Mouse (Mus musculus): ENCODE data around the gene Agk. TPM values are rescaled to one million over a fixed set of nuclear protein-coding genes. Genes with fewer than 3 reads are reported as not detected.
A peak's percentile ranks its signal among the peaks of the same experiment; 100 is the strongest.

Gene Agk
- polyA plus RNA-seq, 1 experiment from 2014 or later: 33.9 TPM

- H3K9me3 ChIP-seq: no peaks in the 10 kb centered on the region
- H3K4me1 ChIP-seq: peaks cover 9% of the 10 kb centered on the region; the same call in 1 of the 2 replicates
- no peak overlapping the region for H3K4me3 ChIP-seq
- H3K27me3 ChIP-seq (replicated peaks): peaks cover 11% of the 10 kb centered on the region
- no peak for ATAC-seq (ENCODE audit: extremely low read depth, insufficient number of reproducible peaks, low FRiP score, low TSS enrichment)
- WGBS: 62% methylated on average over 4 of the region's 4 CpGs
- no peak overlapping the region for H3K9ac ChIP-seq
- no peak overlapping the region for H3K4me2 ChIP-seq
- no peaks in the 10 kb centered on the region for H3K36me3 ChIP-seq
- H3K27ac ChIP-seq (replicated peaks): no peak overlapping the region
These were observed 106.4 kb downstream of the Agk start for GRCm38 (mm10) chr6:40431356-40431755.

- H3K4me2 ChIP-seq: no peak overlapping the region
- no peaks in the 10 kb centered on the region for H3K9me3 ChIP-seq
- H3K9ac ChIP-seq: no peak overlapping the region
- peaks cover 11% of the 10 kb centered on the region for H3K27me3 ChIP-seq (replicated peaks)
- H3K4me3 ChIP-seq: no peak overlapping the region
- peaks cover 10% of the 10 kb centered on the region; the same call in 1 of the 2 replicates for H3K4me1 ChIP-seq
- H3K36me3 ChIP-seq: no peaks in the 10 kb centered on the region
- no peak overlapping the region for H3K27ac ChIP-seq (replicated peaks)
- no peak for ATAC-seq (ENCODE audit: extremely low read depth, insufficient number of reproducible peaks, low FRiP score, low TSS enrichment)
These were observed 106.8 kb downstream of the Agk start for GRCm38 (mm10) chr6:40431812-40432211.

GRCm38 (mm10) chr6:40432346-40433275, 107.6 kb downstream of the Agk start:
- H3K27ac ChIP-seq (replicated peaks): no peak overlapping the region
- H3K4me3 ChIP-seq: no peak overlapping the region
- H3K4me2 ChIP-seq: no peak overlapping the region
- peaks cover 17% of the 10 kb centered on the region for H3K27me3 ChIP-seq (replicated peaks)
- no peaks in the 10 kb centered on the region for H3K36me3 ChIP-seq
- no peak for ATAC-seq (ENCODE audit: extremely low read depth, insufficient number of reproducible peaks, low FRiP score, low TSS enrichment)
- H3K9ac ChIP-seq: no peak overlapping the region
- 80% methylated on average over 17 of the region's 17 CpGs for WGBS
- H3K4me1 ChIP-seq: peaks cover 10% of the 10 kb centered on the region; the same call in 1 of the 2 replicates
- H3K9me3 ChIP-seq: no peaks in the 10 kb centered on the region

- Histone ChIP-seq H3K4me1 (peaks cover 10% of the 10 kb centered on the region; the same call in 1 of the 2 replicates), H3K27ac (replicated peaks) (no peak overlapping the region), H3K4me3 (peak overlapping the region; percentile 86), H3K9ac (peak overlapping the region; percentile 90), H3K36me3 (no peaks in the 10 kb centered on the region), H3K27me3 (replicated peaks) (peaks cover 30% of the 10 kb centered on the region), H3K9me3 (no peaks in the 10 kb centered on the region), H3K4me2 (peak overlapping the region; percentile 87)
- WGBS: 16% methylated on average over 7 of the region's 7 CpGs
- ATAC-seq (ENCODE audit: extremely low read depth, insufficient number of reproducible peaks, low FRiP score, low TSS enrichment): no peak
These were observed 109.7 kb downstream of the Agk start for GRCm38 (mm10) chr6:40434697-40435096.

GRCm38 (mm10) chr6:40435151-40436046, 110.4 kb downstream of the Agk start:
- Histone ChIP-seq H3K36me3 (no peaks in the 10 kb centered on the region), H3K27me3 (replicated peaks) (peaks cover 37% of the 10 kb centered on the region), H3K9ac (peak overlapping the region; percentile 90), H3K27ac (replicated peaks) (peak overlapping the region; percentile 32; the same call in 1 of the 2 replicates), H3K4me1 (peaks cover 10% of the 10 kb centered on the region; the same call in 1 of the 2 replicates), H3K4me2 (peak overlapping the region; percentile 87), H3K4me3 (peak overlapping the region; percentile 86), H3K9me3 (no peaks in the 10 kb centered on the region)
- peak; percentile 23; the same call in 1 of the 2 replicates for ATAC-seq (ENCODE audit: extremely low read depth, insufficient number of reproducible peaks, low FRiP score, low TSS enrichment)
- under 1% methylated on average over 69 of the region's 72 CpGs for WGBS

- under 1% methylated on average over 38 of the region's 38 CpGs for WGBS
- H3K4me3 ChIP-seq: peak within 1 kb of the TSS; percentile 86
- H3K9me3 ChIP-seq: no peaks in the 10 kb centered on the region
- H3K36me3 ChIP-seq: no peaks in the 10 kb centered on the region
- peak within 1 kb of the TSS; percentile 90 for H3K9ac ChIP-seq
- peak within 1 kb of the TSS; percentile 87 for H3K4me2 ChIP-seq
- peak within 1 kb of the TSS; percentile 32; the same call in 1 of the 2 replicates for H3K27ac ChIP-seq (replicated peaks)
- ATAC-seq (ENCODE audit: extremely low read depth, insufficient number of reproducible peaks, low FRiP score, low TSS enrichment): peak; percentile 84
- H3K4me1 ChIP-seq: peaks cover 10% of the 10 kb centered on the region; the same call in 1 of the 2 replicates
- peaks cover 43% of the 10 kb centered on the region for H3K27me3 ChIP-seq (replicated peaks)
These were observed 111.1 kb downstream of the Agk start, which contains the start of gene E330009J07Rik for GRCm38 (mm10) chr6:40436047-40436483. TSS of gene E330009J07Rik (minus strand) at chr6:40436135.

- no peak within 1 kb of the TSS for H3K9ac ChIP-seq
- H3K9me3 ChIP-seq: no peaks in the 10 kb centered on the region
- H3K4me2 ChIP-seq: no peak within 1 kb of the TSS
- 63% methylated on average over 5 of the region's 5 CpGs for WGBS
- H3K4me3 ChIP-seq: no peak within 1 kb of the TSS
- no peak within 1 kb of the TSS for H3K27ac ChIP-seq (replicated peaks)
- peaks cover 10% of the 10 kb centered on the region; the same call in 1 of the 2 replicates for H3K4me1 ChIP-seq
- ATAC-seq (ENCODE audit: extremely low read depth, insufficient number of reproducible peaks, low FRiP score, low TSS enrichment): no peak
- no peaks in the 10 kb centered on the region for H3K36me3 ChIP-seq
- H3K27me3 ChIP-seq (replicated peaks): peaks cover 52% of the 10 kb centered on the region
These were observed 114.0 kb downstream of the Agk start, which contains the start of gene Wee2 for GRCm38 (mm10) chr6:40438936-40439335. TSS of gene Wee2 (plus strand) at chr6:40439088.

GRCm38 (mm10) chr6:40439731-40440130, 114.8 kb downstream of the Agk start:
- no peak for ATAC-seq (ENCODE audit: extremely low read depth, insufficient number of reproducible peaks, low FRiP score, low TSS enrichment)
- Histone ChIP-seq H3K4me2 (no peak overlapping the region), H3K9me3 (no peaks in the 10 kb centered on the region), H3K36me3 (no peaks in the 10 kb centered on the region), H3K27ac (replicated peaks) (no peak overlapping the region), H3K27me3 (replicated peaks) (peaks cover 47% of the 10 kb centered on the region), H3K4me1 (peaks cover 7% of the 10 kb centered on the region; the same call in 1 of the 2 replicates), H3K9ac (no peak overlapping the region), H3K4me3 (no peak overlapping the region)
- 27% methylated on average over 12 of the region's 12 CpGs for WGBS

GRCm38 (mm10) chr6:40441276-40441675, 116.3 kb downstream of the Agk start:
- Histone ChIP-seq H3K27ac (replicated peaks) (no peak overlapping the region), H3K9ac (no peak overlapping the region), H3K27me3 (replicated peaks) (peaks cover 50% of the 10 kb centered on the region), H3K36me3 (no peaks in the 10 kb centered on the region), H3K4me1 (0 out of 2 replicates have a peak, but pooled peaks cover 2% of the 10 kb centered on the region), H3K4me3 (no peak overlapping the region), H3K9me3 (no peaks in the 10 kb centered on the region), H3K4me2 (no peak overlapping the region)
- WGBS: 70% methylated on average over 3 of the region's 3 CpGs
- ATAC-seq (ENCODE audit: extremely low read depth, insufficient number of reproducible peaks, low FRiP score, low TSS enrichment): no peak

GRCm38 (mm10) chr6:40441755-40442154, 116.8 kb downstream of the Agk start:
- Histone ChIP-seq H3K4me2 (no peak overlapping the region), H3K36me3 (no peaks in the 10 kb centered on the region), H3K4me3 (no peak overlapping the region), H3K27me3 (replicated peaks) (peaks cover 55% of the 10 kb centered on the region), H3K9ac (no peak overlapping the region), H3K4me1 (no peaks in the 10 kb centered on the region), H3K27ac (replicated peaks) (no peak overlapping the region), H3K9me3 (no peaks in the 10 kb centered on the region)
- no peak for ATAC-seq (ENCODE audit: extremely low read depth, insufficient number of reproducible peaks, low FRiP score, low TSS enrichment)
- WGBS: 26% methylated on average over 3 of the region's 3 CpGs

Data from heart, embryonic 13.5 days (tissue).